Mouse (Mus musculus): ENCODE measurements around the gene Med15. TPM values are rescaled to one million over a fixed set of nuclear protein-coding genes. Genes with fewer than 3 reads are reported as not detected.
"Not testable (repeated sequence)": the region's sequence is repeated elsewhere in the genome, so short reads cannot be mapped to it uniquely, and the experiment has no call there.

Med15 gene
- polyA plus RNA-seq, 1 experiment from 2014 or later, result 45.2 TPM

DNA sequence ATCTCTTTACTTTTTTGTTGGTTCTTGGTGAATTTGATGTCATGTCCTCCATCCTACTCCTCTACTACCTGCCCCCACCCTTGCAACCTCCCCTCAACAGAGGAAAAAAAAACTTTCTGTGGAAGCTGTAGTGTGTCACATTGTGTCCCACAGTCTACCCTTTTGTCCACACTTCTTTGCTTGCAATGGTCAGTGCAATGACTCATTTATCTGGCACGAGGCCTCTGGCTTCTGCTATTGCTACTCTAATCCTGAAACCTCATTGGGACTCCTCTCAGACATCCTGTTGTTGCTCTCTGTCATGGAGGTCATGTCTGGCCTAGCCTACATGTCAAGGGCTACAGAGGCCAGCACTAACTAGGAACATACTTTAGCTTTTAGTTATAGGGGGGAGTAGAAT, 21.0 kb upstream of the Med15 start:
- Histone ChIP-seq H3K9me3 (replicated peaks) (no peaks in the 10 kb centered on the region), H3K4me1 (peaks cover under 1% of the 10 kb centered on the region; the same call in 1 of the 2 replicates), H3K36me3 (no peaks in the 10 kb centered on the region), H3K4me3 (no peak overlapping the region), H3K27me3 (ENCODE audit: low read depth, poor library complexity, severe bottlenecking) (peaks cover 26% of the 10 kb centered on the region), H3K27ac (replicated peaks) (no peak overlapping the region)
- WGBS, result 50% methylated on average over 1 of the region's 1 CpGs
- DNase-seq (ENCODE audit: low spot score), result no peak

DNA sequence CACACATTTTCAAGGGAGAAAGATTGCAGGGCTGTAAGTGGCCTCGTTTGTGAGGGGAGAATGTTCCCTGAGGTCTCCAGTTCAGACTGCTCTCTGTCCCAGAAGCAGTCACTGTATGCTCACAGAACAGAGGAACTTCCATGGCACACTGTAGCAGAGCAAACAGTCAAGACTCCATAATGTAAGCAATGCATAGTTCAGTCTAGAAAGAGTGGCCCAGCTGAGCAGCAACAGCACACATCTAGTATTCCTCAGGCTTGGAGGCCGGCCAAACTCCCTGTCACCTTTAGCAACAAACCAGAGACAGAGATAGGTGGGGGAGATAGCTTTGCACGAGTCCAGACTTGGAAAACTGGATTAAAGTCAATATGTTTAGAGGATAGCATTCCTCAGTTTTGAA, 20.3 kb upstream of the Med15 start:
- Histone ChIP-seq H3K4me3 (no peak overlapping the region), H3K4me1 (no peaks in the 10 kb centered on the region), H3K27ac (replicated peaks) (no peak overlapping the region), H3K27me3 (ENCODE audit: low read depth, poor library complexity, severe bottlenecking) (peaks cover 19% of the 10 kb centered on the region), H3K9me3 (replicated peaks) (no peaks in the 10 kb centered on the region), H3K36me3 (no peaks in the 10 kb centered on the region)
- WGBS, result 52% methylated on average over 3 of the region's 3 CpGs
- no peak for DNase-seq (ENCODE audit: low spot score)

- DNase-seq (ENCODE audit: low spot score), result no peak
- H3K27ac ChIP-seq (replicated peaks), result no peak overlapping the region
- no peaks in the 10 kb centered on the region for H3K36me3 ChIP-seq
- no peaks in the 10 kb centered on the region for H3K4me1 ChIP-seq
- H3K27me3 ChIP-seq (ENCODE audit: low read depth, poor library complexity, severe bottlenecking), result no peaks in the 10 kb centered on the region
- H3K4me3 ChIP-seq, result no peak overlapping the region
- WGBS, result 92% methylated on average over 2 of the region's 2 CpGs
- no peaks in the 10 kb centered on the region for H3K9me3 ChIP-seq (replicated peaks)
Observed at GRCm38 (mm10) chr16:17745067-17745466, 12.4 kb upstream of the Med15 start.

- Histone ChIP-seq H3K4me1 (no peaks in the 10 kb centered on the region), H3K27ac (replicated peaks) (no peak overlapping the region), H3K4me3 (no peak overlapping the region), H3K27me3 (ENCODE audit: low read depth, poor library complexity, severe bottlenecking) (no peaks in the 10 kb centered on the region), H3K36me3 (no peaks in the 10 kb centered on the region), H3K9me3 (replicated peaks) (no peaks in the 10 kb centered on the region)
- peak; percentile 65 for DNase-seq (ENCODE audit: low spot score)
- WGBS, result 6% methylated on average over 1 of the region's 1 CpGs
Observed at GRCm38 (mm10) chr16:17744536-17744935, 11.8 kb upstream of the Med15 start.

DNA sequence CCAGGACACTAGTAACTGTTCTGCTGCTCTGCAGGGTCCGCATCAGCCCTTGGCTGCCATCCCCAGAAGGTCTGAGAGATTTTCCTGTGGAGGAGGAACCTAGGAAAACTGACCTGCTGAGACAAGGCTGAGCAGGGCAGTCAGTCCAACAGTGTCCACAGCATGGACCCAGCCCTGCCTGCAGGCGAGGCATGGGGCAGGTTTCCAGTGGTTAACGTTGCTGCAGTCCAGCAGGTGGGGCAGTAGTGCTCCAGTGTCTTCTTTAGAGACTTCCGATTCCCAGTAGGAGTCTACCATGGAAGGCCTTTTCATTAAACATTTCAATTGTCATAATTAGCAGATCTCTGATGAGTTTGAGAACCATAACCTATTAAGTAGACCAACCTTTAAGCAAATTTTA, 10.6 kb upstream of the Med15 start:
- no peak for DNase-seq (ENCODE audit: low spot score)

DNA sequence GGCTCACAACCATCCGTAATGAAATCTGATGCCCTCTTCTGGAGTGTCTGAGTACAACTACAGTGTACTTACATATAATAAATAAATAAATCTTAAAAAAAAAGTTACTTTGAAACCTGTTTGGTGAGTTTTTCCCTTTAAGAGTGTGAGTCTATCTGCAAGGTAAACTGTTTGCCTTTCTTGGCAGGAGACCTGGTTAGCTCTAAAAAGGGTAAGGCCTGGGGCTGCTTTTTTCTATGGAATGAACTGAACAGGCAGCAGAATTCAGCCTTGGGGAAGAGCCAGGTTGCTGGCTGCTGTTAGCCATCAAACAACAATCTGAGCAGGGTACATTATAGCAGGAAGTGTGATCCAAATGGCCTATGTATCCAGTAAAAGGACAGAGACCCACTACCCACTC, 10.1 kb upstream of the Med15 start:
- 83% methylated on average over 1 of the region's 1 CpGs for WGBS
- no peak for DNase-seq (ENCODE audit: low spot score)
- H3K27me3 ChIP-seq (ENCODE audit: low read depth, poor library complexity, severe bottlenecking), result no peaks in the 10 kb centered on the region
- H3K27ac ChIP-seq (replicated peaks), result no peak overlapping the region
- H3K36me3 ChIP-seq, result no peaks in the 10 kb centered on the region
- H3K4me1 ChIP-seq, result no peaks in the 10 kb centered on the region
- no peak overlapping the region for H3K4me3 ChIP-seq
- no peaks in the 10 kb centered on the region for H3K9me3 ChIP-seq (replicated peaks)

More for the DNA sequence above, 10.6 kb upstream of the Med15 start:
- no peaks in the 10 kb centered on the region for H3K4me1 ChIP-seq
- H3K4me3 ChIP-seq, result no peak overlapping the region
- no peaks in the 10 kb centered on the region for H3K9me3 ChIP-seq (replicated peaks)
- 44% methylated on average over 4 of the region's 4 CpGs for WGBS
- no peaks in the 10 kb centered on the region for H3K27me3 ChIP-seq (ENCODE audit: low read depth, poor library complexity, severe bottlenecking)
- H3K27ac ChIP-seq (replicated peaks), result no peak overlapping the region
- no peaks in the 10 kb centered on the region for H3K36me3 ChIP-seq

DNA sequence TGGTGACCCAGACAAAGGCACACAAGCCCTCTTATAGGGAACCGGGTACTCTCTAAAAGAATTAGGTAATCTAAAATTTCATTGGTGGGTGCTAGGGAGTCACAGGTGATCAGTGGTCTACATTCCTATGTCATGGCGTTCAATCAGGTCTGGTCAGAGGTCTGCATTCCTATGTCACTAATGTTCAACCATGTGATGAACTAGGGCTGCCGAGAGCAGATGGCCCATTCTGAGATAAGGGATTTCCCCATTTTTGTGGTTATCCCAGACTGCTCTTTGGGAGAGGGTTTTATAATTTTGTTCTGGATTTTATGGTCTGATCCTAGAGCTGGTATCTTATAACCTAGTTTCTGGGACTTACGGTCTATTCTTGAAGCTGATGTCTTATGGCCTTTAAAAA, 7.4 kb upstream of the Med15 start:
- DNase-seq (ENCODE audit: low spot score), result no peak
- no peaks in the 10 kb centered on the region for H3K36me3 ChIP-seq
- no peaks in the 10 kb centered on the region for H3K4me1 ChIP-seq
- no peaks in the 10 kb centered on the region for H3K27me3 ChIP-seq (ENCODE audit: low read depth, poor library complexity, severe bottlenecking)
- no peaks in the 10 kb centered on the region for H3K9me3 ChIP-seq (replicated peaks)
- no peak overlapping the region for H3K27ac ChIP-seq (replicated peaks)
- H3K4me3 ChIP-seq, result no peak overlapping the region
- 85% methylated on average over 4 of the region's 4 CpGs for WGBS

- Histone ChIP-seq H3K27me3 (ENCODE audit: low read depth, poor library complexity, severe bottlenecking) (peaks cover 9% of the 10 kb centered on the region), H3K4me3 (no peak overlapping the region), H3K4me1 (no peaks in the 10 kb centered on the region; the same call in 1 of the 2 replicates), H3K36me3 (no peaks in the 10 kb centered on the region), H3K27ac (replicated peaks) (no peak overlapping the region), H3K9me3 (replicated peaks) (no peaks in the 10 kb centered on the region)
- 57% methylated on average over 4 of the region's 4 CpGs for WGBS
- DNase-seq (ENCODE audit: low spot score), result no peak
Observed at GRCm38 (mm10) chr16:17736156-17736555, 3.5 kb upstream of the Med15 start.

DNA sequence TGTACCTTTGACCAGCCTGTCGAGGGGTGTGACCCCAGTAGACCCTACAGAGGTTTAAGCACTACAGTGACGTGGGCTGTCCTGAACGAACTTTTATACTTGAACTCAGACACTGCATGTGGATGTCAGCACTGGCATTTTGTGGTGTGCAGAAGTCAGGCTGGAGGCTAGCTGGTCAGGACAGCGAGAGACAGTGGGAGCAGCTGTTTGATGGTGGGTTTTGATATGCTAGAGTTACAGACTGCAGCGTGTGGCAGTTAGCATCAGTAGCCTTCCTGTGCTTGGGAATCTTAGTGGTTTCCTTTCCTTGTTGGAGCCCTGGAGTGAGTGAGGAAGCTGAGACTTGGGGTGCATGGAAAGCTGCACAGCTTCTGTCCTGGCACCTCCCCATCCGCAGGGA, 2.2 kb upstream of the Med15 start:
- DNase-seq (ENCODE audit: low spot score); H3K4me1 ChIP-seq; H3K4me3 ChIP-seq; H3K36me3 ChIP-seq; H3K27me3 ChIP-seq (ENCODE audit: low read depth, poor library complexity, severe bottlenecking); H3K9me3 ChIP-seq (replicated peaks); H3K27ac ChIP-seq (replicated peaks): not testable (repeated sequence)
- 88% methylated on average over 6 of the region's 6 CpGs for WGBS

GRCm38 (mm10) chr16:17733646-17734045, 955 bp upstream of the Med15 start:
- Histone ChIP-seq H3K4me1 (no peaks in the 10 kb centered on the region; the same call in 1 of the 2 replicates), H3K27ac (replicated peaks) (no peak overlapping the region), H3K4me3 (peak overlapping the region; percentile 36; the same call in 1 of the 2 replicates), H3K27me3 (ENCODE audit: low read depth, poor library complexity, severe bottlenecking) (peaks cover 9% of the 10 kb centered on the region), H3K36me3 (no peaks in the 10 kb centered on the region), H3K9me3 (replicated peaks) (no peaks in the 10 kb centered on the region)
- DNase-seq (ENCODE audit: low spot score), result no peak
- 60% methylated on average over 2 of the region's 2 CpGs for WGBS

GRCm38 (mm10) chr16:17732431-17732830, 260 bp downstream of the Med15 start:
- no peaks in the 10 kb centered on the region for H3K36me3 ChIP-seq
- no peak for DNase-seq (ENCODE audit: low spot score)
- no peak overlapping the region for H3K27ac ChIP-seq (replicated peaks)
- 72% methylated on average over 6 of the region's 6 CpGs for WGBS
- H3K27me3 ChIP-seq (ENCODE audit: low read depth, poor library complexity, severe bottlenecking), result peaks cover 9% of the 10 kb centered on the region
- peaks cover 4% of the 10 kb centered on the region; the same call in 1 of the 2 replicates for H3K4me1 ChIP-seq
- H3K9me3 ChIP-seq (replicated peaks), result no peaks in the 10 kb centered on the region
- H3K4me3 ChIP-seq, result no peak overlapping the region

- Histone ChIP-seq H3K9me3 (replicated peaks) (no peaks in the 10 kb centered on the region), H3K27ac (replicated peaks) (no peak overlapping the region), H3K36me3 (no peaks in the 10 kb centered on the region), H3K4me1 (peaks cover 4% of the 10 kb centered on the region; the same call in 1 of the 2 replicates), H3K27me3 (ENCODE audit: low read depth, poor library complexity, severe bottlenecking) (peaks cover 9% of the 10 kb centered on the region), H3K4me3 (no peak overlapping the region)
- WGBS, result 47% methylated on average over 3 of the region's 3 CpGs
- no peak for DNase-seq (ENCODE audit: low spot score)
Observed at GRCm38 (mm10) chr16:17732021-17732420, 670 bp downstream of the Med15 start.

- peaks cover 9% of the 10 kb centered on the region for H3K27me3 ChIP-seq (ENCODE audit: low read depth, poor library complexity, severe bottlenecking)
- no peaks in the 10 kb centered on the region for H3K9me3 ChIP-seq (replicated peaks)
- no peaks in the 10 kb centered on the region for H3K36me3 ChIP-seq
- DNase-seq (ENCODE audit: low spot score), result no peak
- no peak overlapping the region for H3K27ac ChIP-seq (replicated peaks)
- no peak overlapping the region for H3K4me3 ChIP-seq
- H3K4me1 ChIP-seq, result peaks cover 4% of the 10 kb centered on the region; the same call in 1 of the 2 replicates
Observed at GRCm38 (mm10) chr16:17729974-17730373, 2.7 kb downstream of the Med15 start.

Measured in midbrain, embryonic 10.5 days (tissue).